Mouse (Mus musculus): ENCODE results near the gene Cox14.

- TF ChIP-seq ETS1 (IDR thresholded peaks at IDR 0.05; ENCODE audit: low read depth, low read length) (no peak), CHD1 (IDR thresholded peaks at IDR 0.05; ENCODE audit: low read depth, low read length) (no peak), USF2 (IDR thresholded peaks at IDR 0.05; ENCODE audit: borderline replicate concordance in 1 of 2, insufficient read depth in 1 of 2, low read depth in 1 of 2, low read length in 2 of 2) (no peak), CTCF (IDR thresholded peaks at IDR 0.05 in 2 of 3, conservative IDR thresholded peaks at IDR 0.05 in 1 of 3; ENCODE audit: control insufficient read depth in 1 of 3, insufficient read depth in 1 of 3, low read depth in 2 of 3, low read length in 3 of 3, poor library complexity in 1 of 3, severe bottlenecking in 1 of 3) (no peak), UBTF (IDR thresholded peaks at IDR 0.05; ENCODE audit: borderline replicate concordance, insufficient read depth, low read depth, low read length) (no peak), ZC3H11A (IDR thresholded peaks at IDR 0.05; ENCODE audit: low read depth, low read length) (no peak), MAFK (IDR thresholded peaks at IDR 0.05; ENCODE audit: borderline replicate concordance, low read depth, low read length) (no peak), ZNF384 (IDR thresholded peaks at IDR 0.05; ENCODE audit: low read depth, low read length) (no peak)
Observed at GRCm38 (mm10) chr15:99754204-99754603, 28.8 kb downstream of the Cox14 start.

All from MEL (cell line).